Mouse (Mus musculus): ENCODE data around the gene Stx6.

Stx6 gene

DNA sequence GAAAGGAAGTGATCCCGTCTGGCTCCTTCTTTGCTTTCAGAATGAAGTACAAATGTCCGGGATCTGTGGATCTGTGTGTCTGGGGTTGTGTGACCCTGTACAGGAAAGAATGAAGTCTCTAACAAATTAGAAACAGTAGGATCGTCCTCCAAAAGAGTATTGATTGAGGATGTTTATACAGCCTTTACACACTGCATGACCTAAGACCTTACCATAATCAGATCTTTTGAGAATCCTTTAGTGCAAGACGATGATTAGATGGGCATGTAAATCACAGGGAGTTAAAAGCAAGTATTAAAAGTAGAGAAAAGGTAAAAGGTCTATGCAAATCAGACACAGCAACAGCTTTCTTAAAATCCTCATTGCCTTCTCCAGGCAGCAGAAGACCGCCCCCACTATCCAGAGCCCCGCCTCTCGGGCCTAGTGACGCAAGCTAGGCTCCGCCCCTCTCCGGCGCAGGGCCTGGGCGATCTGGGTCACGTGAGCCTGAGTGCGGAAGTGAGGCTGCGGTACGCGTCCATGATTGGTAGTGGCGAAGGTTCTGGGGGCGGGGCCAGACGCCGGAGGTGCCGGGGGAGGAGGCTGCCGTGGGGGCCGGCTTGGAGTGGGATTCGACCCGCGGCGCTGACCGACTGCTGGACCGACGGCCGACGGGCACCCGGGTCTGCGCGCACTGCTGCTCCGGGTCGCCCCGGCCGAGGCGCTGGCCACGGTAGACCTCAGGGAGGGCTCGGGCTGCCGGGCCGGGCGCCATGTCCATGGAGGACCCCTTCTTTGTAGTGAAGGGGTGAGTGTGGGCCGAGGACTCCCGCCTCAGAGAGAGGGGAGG lies at the start of gene Stx6:
Gene Stx6, plus strand, starts transcription at position 575 of the 829 bp plus-strand sequence.
- peak; percentile 94 for DNase-seq (ENCODE audit: low spot score)

DNA sequence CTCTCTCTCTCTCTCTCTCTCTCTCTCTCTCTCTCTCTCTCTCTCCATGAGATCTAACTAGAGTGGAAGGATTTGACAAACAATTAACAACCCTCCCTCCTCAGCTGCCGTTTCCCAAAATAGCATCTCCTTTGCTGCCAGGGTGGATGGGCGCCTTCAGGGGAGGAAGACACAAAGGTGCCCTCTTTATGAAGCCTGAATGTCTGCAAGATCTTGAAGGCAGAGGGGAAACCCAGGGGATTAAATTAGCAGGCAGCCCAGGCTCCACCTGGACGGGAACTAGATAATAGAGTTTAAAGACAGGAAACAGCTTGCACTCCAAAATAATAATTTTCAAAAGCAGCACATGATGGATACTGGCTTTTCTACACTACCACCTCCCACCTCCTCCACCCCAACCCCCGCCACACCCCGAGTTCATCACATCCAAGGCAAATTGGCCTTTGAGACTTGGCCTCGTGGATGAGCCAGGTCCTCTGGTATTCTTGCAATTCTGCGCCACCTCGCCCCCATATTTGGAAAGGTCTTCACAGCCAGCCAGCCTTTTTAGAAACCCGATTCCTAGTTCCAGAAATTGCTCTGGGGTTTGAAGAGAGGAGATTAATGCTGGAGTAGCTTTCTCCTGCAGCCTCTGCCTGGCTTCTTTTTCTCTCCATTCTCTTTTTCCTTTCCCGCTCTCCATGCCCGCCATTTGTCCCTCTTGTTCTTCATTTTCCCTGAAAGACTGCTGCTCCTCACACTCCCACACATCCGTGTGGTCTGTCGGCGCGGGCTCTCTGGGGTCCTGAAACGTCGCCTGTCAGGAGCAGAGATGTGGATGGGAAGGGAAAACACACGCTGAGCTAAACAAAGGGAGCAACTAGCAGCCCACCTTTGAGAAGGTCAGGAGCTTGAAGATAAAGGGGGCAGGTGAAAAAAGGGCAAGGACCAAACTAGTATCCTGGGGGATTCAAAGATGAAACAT lies 48.8 kb upstream of the Stx6 start:
- no peak for DNase-seq (ENCODE audit: low spot score)

DNA sequence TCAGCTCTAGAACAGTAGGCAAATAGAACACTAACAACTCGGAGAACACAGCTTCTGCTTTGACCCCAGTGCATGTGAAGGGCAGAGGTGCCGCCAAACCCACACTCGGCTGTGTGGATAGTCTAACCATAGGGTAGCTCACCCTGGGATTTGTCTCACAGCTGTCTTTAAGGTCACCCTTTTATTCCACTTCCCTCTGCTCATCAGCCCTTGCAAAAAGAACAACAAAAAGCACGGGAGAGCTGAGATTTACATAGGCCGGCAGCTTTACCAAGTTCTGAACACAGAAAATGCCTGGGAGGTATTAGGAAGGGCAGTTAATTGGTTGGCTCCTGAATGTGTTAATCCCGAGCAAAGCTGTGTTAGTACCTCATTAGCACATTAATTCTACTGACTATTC lies 47.0 kb upstream of the Stx6 start:
- DNase-seq (ENCODE audit: low spot score) = no peak

DNA sequence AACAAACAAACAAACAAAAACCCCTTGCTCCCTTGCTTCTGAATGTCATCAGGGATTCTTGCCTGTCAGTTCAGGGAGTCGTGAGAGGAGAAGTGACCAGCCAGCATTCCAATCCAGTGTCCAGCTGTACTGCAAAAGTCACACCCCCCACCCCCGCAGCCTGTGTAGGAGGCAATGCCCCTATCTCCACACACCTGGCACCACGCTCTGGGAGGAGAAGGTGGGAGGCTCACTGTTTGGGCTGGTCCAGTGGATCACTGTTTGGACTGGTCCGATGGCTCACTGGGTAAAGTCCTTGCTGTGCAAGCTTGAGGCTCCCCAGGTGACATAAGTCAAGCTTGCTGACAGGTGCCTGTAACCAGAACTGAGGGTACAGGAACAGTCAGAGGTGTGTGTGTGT lies 46.4 kb upstream of the Stx6 start:
- DNase-seq (ENCODE audit: low spot score) = no peak

- no peak for DNase-seq (ENCODE audit: low spot score)
Measured at GRCm38 (mm10) chr1:155112875-155113274, 45.6 kb upstream of the Stx6 start.

GRCm38 (mm10) chr1:155113946-155114345 lies 44.6 kb upstream of the Stx6 start:
- no peak for DNase-seq (ENCODE audit: low spot score)

GRCm38 (mm10) chr1:155119719-155120118 lies 38.8 kb upstream of the Stx6 start:
- no peak for DNase-seq (ENCODE audit: low spot score)

- no peak for DNase-seq (ENCODE audit: low spot score)
Measured at GRCm38 (mm10) chr1:155121977-155122939, 36.3 kb upstream of the Stx6 start.

GRCm38 (mm10) chr1:155124397-155124796 lies 34.1 kb upstream of the Stx6 start:
- no peak for DNase-seq (ENCODE audit: low spot score)

DNA sequence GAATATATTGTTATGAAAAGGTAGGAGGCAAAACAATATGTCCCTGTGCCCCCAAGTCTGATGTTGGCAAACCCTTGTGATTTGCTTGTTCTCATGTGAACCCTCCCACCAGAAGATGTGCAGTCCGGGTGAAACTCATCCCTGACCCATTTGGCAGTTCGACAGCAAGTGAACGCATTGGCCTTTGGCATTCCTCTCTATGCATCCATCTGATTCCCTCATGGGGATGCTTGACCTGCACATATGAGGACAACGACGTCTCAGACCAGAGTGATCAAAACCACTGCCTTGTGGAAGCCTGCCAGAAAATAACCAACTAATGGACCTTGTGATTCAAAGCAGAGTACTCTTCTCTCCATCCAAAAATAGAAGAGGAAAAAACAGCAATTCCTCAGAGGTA lies 31.8 kb upstream of the Stx6 start:
- DNase-seq (ENCODE audit: low spot score) = no peak

DNA sequence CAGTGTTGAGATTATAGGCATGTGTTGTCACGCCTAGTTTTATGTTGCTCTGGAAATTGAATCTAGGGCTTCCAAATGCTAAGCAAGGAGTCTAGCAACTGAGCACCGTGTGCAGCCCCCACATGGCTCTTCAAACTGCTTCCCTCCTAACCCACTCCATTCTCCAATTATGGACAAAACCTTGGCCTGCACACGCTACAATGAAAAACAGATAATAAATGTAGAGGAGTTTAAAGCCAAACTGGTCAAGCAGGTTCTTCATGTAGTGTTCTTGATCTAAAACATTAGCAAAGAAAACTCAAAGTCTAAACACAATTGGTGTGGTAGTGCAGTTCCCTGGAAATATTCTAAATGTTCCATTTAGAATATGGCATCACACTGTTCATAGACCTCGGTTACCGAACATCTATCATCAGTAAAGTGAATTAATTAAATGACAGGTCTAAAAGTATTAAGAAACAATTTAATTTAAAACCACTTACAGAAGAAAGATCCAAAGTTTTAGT lies 31.0 kb upstream of the Stx6 start:
- no peak for DNase-seq (ENCODE audit: low spot score)

- no peak for DNase-seq (ENCODE audit: low spot score)
Measured at GRCm38 (mm10) chr1:155134866-155135265, 23.6 kb upstream of the Stx6 start.

- DNase-seq (ENCODE audit: low spot score) = no peak
Measured at GRCm38 (mm10) chr1:155138795-155139194, 19.7 kb upstream of the Stx6 start.

DNA sequence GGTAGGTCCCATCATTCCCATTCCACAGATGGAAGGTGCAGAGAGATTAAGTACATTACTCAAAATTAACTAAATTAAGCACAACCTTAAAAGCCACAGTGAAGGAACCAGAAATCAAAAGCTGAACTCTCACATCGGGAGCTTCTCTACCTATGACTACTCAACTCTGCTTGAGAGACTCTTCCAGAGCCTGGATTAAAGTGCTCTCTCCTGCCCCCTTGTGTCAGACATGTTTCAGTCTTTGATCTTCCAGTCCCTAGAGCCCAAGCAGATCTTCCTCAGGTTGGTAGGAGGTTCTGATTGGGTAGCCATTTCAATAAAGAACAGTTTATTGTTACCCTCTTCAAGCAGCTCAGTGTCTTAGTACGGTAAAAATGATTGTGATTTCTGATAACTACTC lies 18.4 kb upstream of the Stx6 start:
- peak; percentile 44 for DNase-seq (ENCODE audit: low spot score)

- no peak for DNase-seq (ENCODE audit: low spot score)
Measured at GRCm38 (mm10) chr1:155145620-155146019, 12.9 kb upstream of the Stx6 start.

DNA sequence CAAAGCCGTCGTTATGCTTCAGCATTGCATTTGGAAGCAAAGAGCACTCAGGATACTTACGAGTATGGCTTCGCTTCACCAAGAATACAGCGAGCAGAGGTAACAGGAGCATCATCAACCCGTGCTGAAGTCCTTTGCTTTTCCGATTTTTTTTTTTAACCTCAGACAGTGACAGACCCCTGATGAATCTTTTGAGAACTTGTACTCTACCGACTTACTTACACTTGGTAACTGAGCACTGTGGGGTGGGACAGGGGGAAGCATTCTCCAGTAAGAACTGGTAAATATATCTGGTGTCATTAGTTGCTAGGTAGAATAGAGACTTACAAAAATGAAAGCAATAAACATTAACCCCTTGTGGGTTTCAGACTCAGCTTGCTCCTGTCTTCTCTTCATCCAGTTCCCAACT lies 11.9 kb upstream of the Stx6 start, which contains the start of gene Mr1:
Gene Mr1, minus strand, starts transcription at position 243 of the 409 bp plus-strand sequence.
- DNase-seq (ENCODE audit: low spot score) = no peak

- no peak for DNase-seq (ENCODE audit: low spot score)
Measured at GRCm38 (mm10) chr1:155147228-155147627, 11.3 kb upstream of the Stx6 start.

DNA sequence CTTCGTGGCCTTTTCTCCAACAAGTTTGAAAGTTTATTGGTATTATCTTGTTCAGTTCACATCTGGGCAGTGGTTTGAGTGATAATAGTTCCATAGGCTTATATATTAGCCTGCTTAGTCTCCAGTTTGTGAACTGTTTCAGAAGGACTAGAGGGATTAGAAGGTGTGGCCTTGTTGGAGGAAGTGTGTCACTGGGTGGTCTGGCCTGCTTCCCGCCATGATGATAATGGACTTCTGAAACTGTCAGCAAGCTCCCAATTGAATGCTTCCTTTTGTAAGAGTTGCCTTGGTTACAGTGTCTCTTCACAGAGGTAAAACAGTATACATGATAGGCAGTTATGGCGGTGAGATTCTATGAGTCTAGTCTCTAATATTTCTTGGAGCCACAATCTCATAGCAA lies 9.1 kb upstream of the Stx6 start:
- DNase-seq (ENCODE audit: low spot score) = no peak

DNA sequence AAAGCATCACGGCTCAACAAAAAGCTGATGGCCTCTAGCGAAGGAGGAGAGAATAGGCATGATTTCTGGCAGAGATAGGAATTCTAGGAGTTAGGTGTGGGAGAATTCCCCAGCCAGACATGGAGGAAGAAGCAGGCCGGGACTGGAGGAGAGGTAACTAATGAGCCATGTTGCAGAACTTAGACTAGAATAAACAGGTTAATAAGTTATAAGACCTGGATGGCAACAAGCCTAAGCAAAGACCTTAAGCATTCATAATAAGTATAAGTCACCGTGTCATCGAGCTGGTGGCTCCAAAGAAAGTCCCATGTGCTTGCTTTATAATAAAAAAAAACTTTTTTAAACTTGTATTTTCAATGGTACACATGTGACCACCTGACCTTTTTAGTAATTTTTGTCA lies 7.7 kb upstream of the Stx6 start:
- no peak for DNase-seq (ENCODE audit: low spot score)

- no peak for DNase-seq (ENCODE audit: low spot score)
Measured at GRCm38 (mm10) chr1:155153906-155154305, 4.6 kb upstream of the Stx6 start.

DNA sequence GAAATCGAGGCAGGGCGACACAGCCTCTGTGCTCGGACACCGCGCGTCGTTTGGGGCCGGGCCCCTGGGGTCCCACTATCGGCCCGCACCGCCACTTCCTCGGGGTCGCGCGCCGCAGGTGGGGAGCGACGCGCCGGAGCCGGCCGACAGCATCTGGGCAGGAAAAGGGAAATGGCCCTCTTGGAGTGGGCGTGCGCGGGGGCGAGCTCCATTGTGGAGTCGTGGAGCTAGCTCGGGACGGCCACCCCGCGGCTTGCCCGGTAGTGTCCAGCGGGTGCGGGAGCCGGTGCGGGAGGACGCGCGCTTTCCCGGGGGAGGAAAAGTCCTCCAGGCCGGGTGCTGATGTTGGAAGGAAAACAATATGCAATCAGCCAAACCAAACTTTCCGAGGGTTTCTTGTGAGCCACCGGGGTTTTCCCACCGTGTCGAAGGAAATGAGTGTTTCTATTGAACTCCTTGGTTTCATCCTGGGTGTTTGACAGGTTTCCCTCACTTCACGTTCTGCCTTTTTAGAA lies 512 bp downstream of the Stx6 start:
- no peak for DNase-seq (ENCODE audit: low spot score)

Data from left cerebral cortex, adult 11 months (tissue).